Mouse (Mus musculus) intestine, postnatal 0 days (tissue): ENCODE data around the gene Zic2. TPM values are rescaled to one million over a fixed set of nuclear protein-coding genes. Genes with fewer than 3 reads are reported as not detected.

Source experiments
- ATAC-seq: fragments of 200-750 bp; cut with Nextera tagmentation; 2 replicates; pipeline ENCODE4 v1.8.0; 2017; ENCODE audit warnings: mild to moderate bottlenecking, moderate TSS enrichment, moderate library complexity
- H3K27ac ChIP-seq: fragments of 300-500 bp; sonication (generic); 2 replicates; pipeline ENCODE4 v1.5.1; 2014; ENCODE audit warnings: mild to moderate bottlenecking, low read depth, low read length, moderate library complexity
- H3K27me3 ChIP-seq: fragments of 300-500 bp; sonication (generic); replicated peaks from 2 replicates; pipeline ENCODE4 v1.6.1; 2014; ENCODE audit warnings: low read length, mixed read lengths; ENCODE audit not compliant: control insufficient read depth, insufficient read depth
- H3K36me3 ChIP-seq: fragments of 300-500 bp; sonication (generic); 2 replicates; pipeline ENCODE4 v1.6.1; 2014; ENCODE audit warnings: mild to moderate bottlenecking, moderate library complexity; ENCODE audit not compliant: control insufficient read depth, insufficient read depth
- H3K4me1 ChIP-seq: fragments of 300-500 bp; sonication (generic); replicated peaks from 2 replicates; pipeline ENCODE4 v1.6.1; 2014; ENCODE audit warnings: antibody characterized with exemption, low read length, mixed read lengths; ENCODE audit not compliant: control insufficient read depth, insufficient read depth
- H3K4me2 ChIP-seq: fragments of 300-500 bp; sonication (generic); replicated peaks from 2 replicates; pipeline ENCODE4 v1.6.1; 2014; ENCODE audit warnings: low read depth, mild to moderate bottlenecking, moderate library complexity
- H3K4me3 ChIP-seq: fragments of 300-500 bp; sonication (generic); 2 replicates; pipeline ENCODE4 v1.5.1; 2014; ENCODE audit warnings: low read depth, low read length
- H3K9ac ChIP-seq: fragments of 300-500 bp; sonication (generic); 2 replicates; pipeline ENCODE4 v1.6.1; 2014; ENCODE audit warnings: mild to moderate bottlenecking, low read depth, low read length
- H3K9me3 ChIP-seq: fragments of 300-500 bp; sonication (generic); 2 replicates; pipeline ENCODE4 v1.6.1; 2016; ENCODE audit warnings: mixed run types; ENCODE audit not compliant: control insufficient read depth
- CTCF ChIP-seq: sonication (generic); IDR thresholded peaks from 2 replicates; pipeline ENCODE4 v1.5.1; 2016; ENCODE audit warnings: low read depth, mild to moderate bottlenecking, control low read depth, antibody characterized with exemption, moderate library complexity
- WGBS: fragments of 180-500 bp; shearing (Covaris S2); extraction: QIAGEN DNeasy Blood & Tissue Kit; methylation state at CpG from one replicate; pipeline ENCODE4 v1.1.7; 2014; 5-methylcytosine and 5-hydroxymethylcytosine counted together
- polyA plus RNA-seq: library from polyadenylated mRNA; unstranded; fragments of >200 nt; fragmentation: Nextera tagmentation; extraction: Ambion mirVana; gene quantifications from 2 replicates; pipeline ENCODE4 v1.2.1, GENCODE M21; 2015

Gene Zic2
- polyA plus RNA-seq, 1 experiment from 2014 or later = not detected

GRCm38 (mm10) chr14:122468971-122469755 lies 6.1 kb upstream of the Zic2 start:
- WGBS = 2% methylated on average over 28 of the region's 28 CpGs

GRCm38 (mm10) chr14:122471449-122472085 lies 3.7 kb upstream of the Zic2 start:
- Histone ChIP-seq H3K27ac (no peak overlapping the region), H3K9me3 (no peaks in the 10 kb centered on the region), H3K4me2 (no peak overlapping the region), H3K9ac (no peak overlapping the region), H3K4me3 (no peak overlapping the region), H3K27me3 (peaks cover 99% of the 10 kb centered on the region), H3K36me3 (no peaks in the 10 kb centered on the region), H3K4me1 (no peaks in the 10 kb centered on the region)
- no peak for TF ChIP-seq CTCF
- 11% methylated on average over 29 of the region's 31 CpGs for WGBS
- no peak for ATAC-seq

More at GRCm38 (mm10) chr14:122468971-122469755, 6.1 kb upstream of the Zic2 start:
- Histone ChIP-seq H3K4me2 (no peak overlapping the region), H3K4me3 (no peak overlapping the region), H3K27me3 (peaks cover 99% of the 10 kb centered on the region), H3K4me1 (peaks cover 8% of the 10 kb centered on the region; the same call in 1 of the 2 replicates), H3K36me3 (no peaks in the 10 kb centered on the region), H3K27ac (no peak overlapping the region), H3K9ac (no peak overlapping the region), H3K9me3 (no peaks in the 10 kb centered on the region)
- TF ChIP-seq CTCF = no peak
- no peak for ATAC-seq

DNA sequence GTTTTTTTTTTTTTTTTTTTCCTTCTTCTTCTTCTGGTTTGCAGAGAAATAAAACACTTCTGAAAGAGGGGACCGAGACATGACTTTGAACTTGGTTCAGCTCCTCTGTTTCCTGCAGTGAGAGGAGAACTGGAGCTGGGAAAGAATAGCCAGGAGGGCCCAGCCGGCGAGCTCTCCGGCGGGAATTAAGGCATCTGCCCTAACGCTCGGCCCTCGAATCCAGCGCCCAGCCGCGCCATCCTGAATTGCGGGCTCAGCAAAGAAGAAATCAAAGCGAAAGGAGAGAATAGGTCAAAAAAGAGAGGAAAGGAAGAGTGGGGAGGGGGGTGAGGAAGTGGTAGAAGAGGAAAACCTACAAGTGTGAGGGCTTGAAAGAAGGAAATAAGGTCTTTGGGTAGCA lies 3.1 kb upstream of the Zic2 start:
- ATAC-seq = no peak
- WGBS = 1% methylated on average over 13 of the region's 13 CpGs
- H3K36me3 ChIP-seq = no peaks in the 10 kb centered on the region
- no peak overlapping the region for H3K9ac ChIP-seq
- no peaks in the 10 kb centered on the region for H3K4me1 ChIP-seq
- H3K27ac ChIP-seq = no peak overlapping the region
- H3K4me2 ChIP-seq = no peak overlapping the region
- H3K9me3 ChIP-seq = no peaks in the 10 kb centered on the region
- H3K4me3 ChIP-seq = no peak overlapping the region
- peaks cover 99% of the 10 kb centered on the region for H3K27me3 ChIP-seq
- TF ChIP-seq CTCF = no peak

GRCm38 (mm10) chr14:122472647-122473046 lies 2.6 kb upstream of the Zic2 start:
- 3% methylated on average over 5 of the region's 5 CpGs for WGBS
- H3K9ac ChIP-seq = no peak overlapping the region
- no peak overlapping the region for H3K4me2 ChIP-seq
- no peak for TF ChIP-seq CTCF
- H3K36me3 ChIP-seq = no peaks in the 10 kb centered on the region
- no peaks in the 10 kb centered on the region for H3K4me1 ChIP-seq
- H3K9me3 ChIP-seq = no peaks in the 10 kb centered on the region
- no peak for ATAC-seq
- no peak overlapping the region for H3K4me3 ChIP-seq
- peaks cover 99% of the 10 kb centered on the region for H3K27me3 ChIP-seq
- no peak overlapping the region for H3K27ac ChIP-seq

- no peak for TF ChIP-seq CTCF
- Histone ChIP-seq H3K27me3 (peaks cover 99% of the 10 kb centered on the region), H3K4me1 (no peaks in the 10 kb centered on the region), H3K4me2 (no peak overlapping the region), H3K36me3 (no peaks in the 10 kb centered on the region), H3K9me3 (no peaks in the 10 kb centered on the region), H3K9ac (no peak overlapping the region), H3K4me3 (no peak overlapping the region), H3K27ac (no peak overlapping the region)
- WGBS = 2% methylated on average over 17 of the region's 17 CpGs
- ATAC-seq = no peak
Observed at GRCm38 (mm10) chr14:122473211-122473751, 2.0 kb upstream of the Zic2 start.
